In genomic region chr2:102658661-102659520, GRCm38 (mm10) we compare ENCODE assay signal across 7 mouse cellular contexts. TPM values are rescaled to one million over a fixed set of nuclear protein-coding genes. Genes with fewer than 3 reads are reported as not detected.
DNase-seq lines count a peak whose midpoint lies in the region; ATAC-seq and TF ChIP-seq lines count a peak whose summit lies in the region.

No protein-coding gene starts in this region.

- under 1% methylated on average over 62 of the region's 80 CpGs for WGBS in forebrain, embryonic 14.5 days
- under 1% methylated on average over 72 of the region's 80 CpGs for WGBS in hindbrain, embryonic 16.5 days
- WGBS in limb, embryonic 11.5 days = under 1% methylated on average over 70 of the region's 80 CpGs
- WGBS in midbrain, postnatal 0 days = under 1% methylated on average over 49 of the region's 80 CpGs

- DNase-seq in adrenal gland, adult (ENCODE audit: inconsistent age in 2 of 2, low spot score in 1 of 2) = peak; percentile 13 to 65
- peak; percentile 77 for DNase-seq in forebrain, embryonic 14.5 days (ENCODE audit: low spot score)
- DNase-seq in limb, embryonic 11.5 days (ENCODE audit: low spot score) = peak; percentile 69
- peak; percentile 86 for DNase-seq in midbrain, postnatal 0 days (ENCODE audit: low spot score)
- peak; percentile 61 for DNase-seq in testis, postnatal 10 days (ENCODE audit: low spot score)

- no peaks in the 10 kb centered on the region for H3K36me3 ChIP-seq in forebrain, embryonic 14.5 days (ENCODE audit: control insufficient read depth, insufficient read depth, low read length)
- H3K36me3 ChIP-seq in hindbrain, embryonic 16.5 days (ENCODE audit: control insufficient read depth, insufficient read depth, low read length) = no peaks in the 10 kb centered on the region
- no peaks in the 10 kb centered on the region for H3K36me3 ChIP-seq in limb, embryonic 11.5 days (ENCODE audit: control insufficient read depth, insufficient read depth, low read length)
- H3K36me3 ChIP-seq in midbrain, postnatal 0 days (ENCODE audit: insufficient read depth, low read length) = no peaks in the 10 kb centered on the region

- H3K4me3 ChIP-seq in forebrain, embryonic 14.5 days (ENCODE audit: low read depth, low read length) = peak overlapping the region; percentile 70
- peak overlapping the region; percentile 74 for H3K4me3 ChIP-seq in hindbrain, embryonic 16.5 days (ENCODE audit: low read length)
- peak overlapping the region; percentile 66 for H3K4me3 ChIP-seq in limb, embryonic 11.5 days (ENCODE audit: low read depth, low read length)
- H3K4me3 ChIP-seq in midbrain, postnatal 0 days (ENCODE audit: low read depth, low read length) = peak overlapping the region; percentile 83

- peak overlapping the region; percentile 82 for H3K9ac ChIP-seq in forebrain, embryonic 14.5 days (ENCODE audit: low read length)
- peak overlapping the region; percentile 90 for H3K9ac ChIP-seq in hindbrain, embryonic 16.5 days (ENCODE audit: low read depth, low read length)
- peak overlapping the region; percentile 47 for H3K9ac ChIP-seq in limb, embryonic 11.5 days (ENCODE audit: low read length)
- H3K9ac ChIP-seq in midbrain, postnatal 0 days (replicated peaks; ENCODE audit: low read length, poor library complexity, severe bottlenecking) = peak overlapping the region; percentile 79

- H3K4me2 ChIP-seq in forebrain, embryonic 14.5 days (ENCODE audit: low read length) = peak overlapping the region; percentile 89
- peak overlapping the region; percentile 93 for H3K4me2 ChIP-seq in hindbrain, embryonic 16.5 days (ENCODE audit: low read length)
- H3K4me2 ChIP-seq in limb, embryonic 11.5 days (ENCODE audit: low read depth, severe bottlenecking) = peak overlapping the region; percentile 100
- peak overlapping the region; percentile 87 for H3K4me2 ChIP-seq in midbrain, postnatal 0 days (ENCODE audit: low read depth, low read length, poor library complexity, severe bottlenecking)

- peaks cover 40% of the 10 kb centered on the region for H3K4me1 ChIP-seq in forebrain, embryonic 14.5 days (ENCODE audit: control insufficient read depth, insufficient read depth, low read length)
- peaks cover 32% of the 10 kb centered on the region for H3K4me1 ChIP-seq in hindbrain, embryonic 16.5 days (ENCODE audit: control insufficient read depth, insufficient read depth, low read depth, low read length)
- H3K4me1 ChIP-seq in limb, embryonic 11.5 days (ENCODE audit: control insufficient read depth, insufficient read depth, low read length) = no peaks in the 10 kb centered on the region
- peaks cover 25% of the 10 kb centered on the region; the same call in 1 of the 2 replicates for H3K4me1 ChIP-seq in midbrain, postnatal 0 days (ENCODE audit: insufficient read depth, low read length)

- TF ChIP-seq CTCF in midbrain, postnatal 0 days (IDR thresholded peaks at IDR 0.05) = peak; percentile 60

- H3K9me3 ChIP-seq in forebrain, embryonic 14.5 days (replicated peaks; ENCODE audit: control insufficient read depth, low read length) = no peaks in the 10 kb centered on the region
- no peaks in the 10 kb centered on the region for H3K9me3 ChIP-seq in hindbrain, embryonic 16.5 days (ENCODE audit: control insufficient read depth, low read length)
- H3K9me3 ChIP-seq in limb, embryonic 11.5 days (ENCODE audit: control insufficient read depth, low read length) = no peaks in the 10 kb centered on the region
- H3K9me3 ChIP-seq in midbrain, postnatal 0 days (ENCODE audit: low read length) = no peaks in the 10 kb centered on the region

- peak; percentile 83 for ATAC-seq in cerebellum, adult (ENCODE audit: insufficient number of reproducible peaks, low FRiP score, low TSS enrichment)
- ATAC-seq in forebrain, embryonic 14.5 days = peak; percentile 83
- ATAC-seq in hindbrain, embryonic 16.5 days = peak; percentile 89
- peak; percentile 70 for ATAC-seq in limb, embryonic 11.5 days (ENCODE audit: insufficient number of reproducible peaks, low FRiP score, low TSS enrichment, low read depth)
- ATAC-seq in midbrain, postnatal 0 days (ENCODE audit: low FRiP score) = peak; percentile 90

- peak overlapping the region; percentile 87 for H3K27ac ChIP-seq in forebrain, embryonic 14.5 days (ENCODE audit: low read depth, low read length)
- peak overlapping the region; percentile 94 for H3K27ac ChIP-seq in hindbrain, embryonic 16.5 days (ENCODE audit: low read depth, low read length)
- no peak overlapping the region for H3K27ac ChIP-seq in limb, embryonic 11.5 days (replicated peaks; ENCODE audit: low read depth, low read length)
- peak overlapping the region; percentile 88 for H3K27ac ChIP-seq in midbrain, postnatal 0 days (ENCODE audit: low read depth, low read length)

- no peaks in the 10 kb centered on the region for H3K27me3 ChIP-seq in forebrain, embryonic 14.5 days (replicated peaks; ENCODE audit: control insufficient read depth, insufficient read depth, low read length)
- no peaks in the 10 kb centered on the region for H3K27me3 ChIP-seq in hindbrain, embryonic 16.5 days (replicated peaks; ENCODE audit: control insufficient read depth, insufficient read depth, low read length)
- H3K27me3 ChIP-seq in limb, embryonic 11.5 days (ENCODE audit: control insufficient read depth, insufficient read depth, low read length) = peaks cover 21% of the 10 kb centered on the region
- no peaks in the 10 kb centered on the region for H3K27me3 ChIP-seq in midbrain, postnatal 0 days (ENCODE audit: insufficient read depth, low read length)

RNA-seq across cellular contexts. Expression of gene Slc1a2, which starts 0.4 kb away (rescaled TPM):
- polyA plus RNA-seq in forebrain, embryonic 14.5 days (2014; fragmentation: Nextera tagmentation; extraction: Ambion mirVana) = 11.5 and 12.0 TPM in 2 replicates
- polyA plus RNA-seq in hindbrain, embryonic 16.5 days (2015; fragmentation: Nextera tagmentation; extraction: Ambion mirVana) = 16.2 and 18.3 TPM in 2 replicates
- 0.06 and 0.11 TPM in 2 replicates for polyA plus RNA-seq in limb, embryonic 11.5 days (2014; fragmentation: Nextera tagmentation; extraction: Ambion mirVana)
- total RNA-seq in midbrain, postnatal 0 days (2014; rRNA removed) = 97.1 and 102 TPM in 2 replicates
- 13.4 and 15.7 TPM in 2 replicates for polyA plus RNA-seq in midbrain, postnatal 0 days (2015; fragmentation: Nextera tagmentation; extraction: Ambion mirVana)

Comparison
In these comparisons a context has a peak if more than half of its experiments do, and no peak if none do; other contexts are left out.
1. RNA of gene Slc1a2, which starts 0.4 kb away (polyA plus RNA-seq): 16.2 to 18.3 TPM in hindbrain, embryonic 16.5 days, 13.4 to 15.7 TPM in midbrain, postnatal 0 days and 11.5 to 12.0 TPM in forebrain, embryonic 14.5 days; 0.06 to 0.11 TPM in limb, embryonic 11.5 days; every median in the first group is over 10 times any median in the second.
2. Peak in every context shown above with its lines, with median percentiles within 50 percentile points of each other: DNase-seq, ATAC-seq, H3K4me2 ChIP-seq, H3K4me3 ChIP-seq and H3K9ac ChIP-seq.